Mouse (Mus musculus) layer of hippocampus, adult 11-12 months (tissue): ENCODE data around the gene Mdm1.
"Not testable (repeated sequence)": the region's sequence is repeated elsewhere in the genome, so short reads cannot be mapped to it uniquely, and the experiment has no call there.

ENCODE experiments used
- DNase-seq: peaks from one replicate; pipeline ENCODE4 v3.0.0; 2022; ENCODE audit warnings: low spot score

Gene Mdm1

GRCm38 (mm10) chr10:118122441-118123162 lies 19.0 kb upstream of the Mdm1 start:
- DNase-seq, result peak; percentile 38

- DNase-seq, result no peak
Observed at GRCm38 (mm10) chr10:118125236-118125635, 16.4 kb upstream of the Mdm1 start.

GRCm38 (mm10) chr10:118125776-118126445 lies 15.7 kb upstream of the Mdm1 start:
- no peak for DNase-seq

GRCm38 (mm10) chr10:118129001-118129682 lies 12.5 kb upstream of the Mdm1 start:
- no peak for DNase-seq

- no peak for DNase-seq
Observed at GRCm38 (mm10) chr10:118130016-118130415, 11.6 kb upstream of the Mdm1 start.

GRCm38 (mm10) chr10:118132993-118133392 lies 8.6 kb upstream of the Mdm1 start:
- no peak for DNase-seq

- DNase-seq, result no peak
Observed at GRCm38 (mm10) chr10:118138508-118138907, 3.1 kb upstream of the Mdm1 start.

- no peak for DNase-seq
Observed at GRCm38 (mm10) chr10:118139837-118140570, 1.6 kb upstream of the Mdm1 start.

GRCm38 (mm10) chr10:118141884-118142801 lies 532 bp downstream of the Mdm1 start:
- peak; percentile 41 for DNase-seq

- DNase-seq, result no peak
Observed at GRCm38 (mm10) chr10:118149381-118149780, 7.8 kb downstream of the Mdm1 start.

- no peak for DNase-seq
Observed at GRCm38 (mm10) chr10:118150866-118151265, 9.3 kb downstream of the Mdm1 start.

- DNase-seq, result no peak
Observed at GRCm38 (mm10) chr10:118155932-118156331, 14.3 kb downstream of the Mdm1 start.

GRCm38 (mm10) chr10:118161131-118161530 lies 19.5 kb downstream of the Mdm1 start:
- peak; percentile 58 for DNase-seq

- DNase-seq, result no peak
Observed at GRCm38 (mm10) chr10:118169212-118169611, 27.6 kb downstream of the Mdm1 start.

GRCm38 (mm10) chr10:118172416-118172815 lies 30.8 kb downstream of the Mdm1 start:
- DNase-seq, result no peak

GRCm38 (mm10) chr10:118172876-118173275 lies 31.3 kb downstream of the Mdm1 start:
- DNase-seq, result no peak

GRCm38 (mm10) chr10:118175542-118175941 lies 33.9 kb downstream of the Mdm1 start:
- not testable (repeated sequence) for DNase-seq

- DNase-seq, result no peak
Observed at GRCm38 (mm10) chr10:118178735-118179151, 37.1 kb downstream of the Mdm1 start.

- DNase-seq, result no peak
Observed at GRCm38 (mm10) chr10:118179265-118179664, 37.7 kb downstream of the Mdm1 start.

GRCm38 (mm10) chr10:118195150-118195549 lies 53.5 kb downstream of the Mdm1 start:
- not testable (repeated sequence) for DNase-seq

- no peak for DNase-seq
Observed at GRCm38 (mm10) chr10:118204642-118205041, 63.0 kb downstream of the Mdm1 start, which contains the start of gene Il22. Gene Il22 (plus strand): TSS chr10:118204942.
